Mouse (Mus musculus) erythroblast, embryonic 14.5 days (primary cell): ENCODE results near the gene Gm10031.

Experiments used
- GATA1 ChIP-seq: IDR thresholded peaks from 2 replicates; pipeline ENCODE4 v1.6.1; 2012; ENCODE audit warnings: low read length, inconsistent platforms, mixed read lengths
- TAL1 ChIP-seq: IDR thresholded peaks from 3 replicates; pipeline ENCODE4 v1.6.1; 2012; ENCODE audit warnings: low read length, inconsistent platforms, mixed read lengths

- TF ChIP-seq GATA1 (no peak), TAL1 (no peak)
These were observed 36.3 kb upstream of the Gm10031 start for GRCm38 (mm10) chr1:156487498-156487897.
